Mouse (Mus musculus) midbrain, embryonic 16.5 days (tissue): ENCODE data around the gene Mmp9. TPM values are rescaled to one million over a fixed set of nuclear protein-coding genes. Genes with fewer than 3 reads are reported as not detected.

Source experiments
- ATAC-seq: fragments of 200-750 bp; cut with Nextera tagmentation; 2 replicates; pipeline ENCODE4 v1.8.0; 2017; ENCODE audit warnings: moderate TSS enrichment
- H3K27ac ChIP-seq: fragments of 300-500 bp; sonication (generic); 2 replicates; pipeline ENCODE4 v1.5.1; 2014; ENCODE audit warnings: mild to moderate bottlenecking, low read length, mixed read lengths
- H3K27me3 ChIP-seq: fragments of 300-500 bp; sonication (generic); 2 replicates; pipeline ENCODE4 v1.6.1; 2014; ENCODE audit warnings: low read depth, low read length, mixed read lengths; ENCODE audit not compliant: control insufficient read depth, insufficient read depth
- H3K36me3 ChIP-seq: fragments of 300-500 bp; sonication (generic); 2 replicates; pipeline ENCODE4 v1.6.1; 2014; ENCODE audit warnings: mild to moderate bottlenecking, low read length, moderate library complexity, mixed read lengths; ENCODE audit not compliant: control insufficient read depth, insufficient read depth
- H3K4me1 ChIP-seq: fragments of 300-500 bp; sonication (generic); 2 replicates; pipeline ENCODE4 v1.6.1; 2014; ENCODE audit warnings: mild to moderate bottlenecking, low read length, mixed read lengths; ENCODE audit not compliant: control insufficient read depth, insufficient read depth
- H3K4me2 ChIP-seq: fragments of 300-500 bp; sonication (generic); 2 replicates; pipeline ENCODE4 v1.6.1; 2014; ENCODE audit warnings: mild to moderate bottlenecking, low read length, mixed read lengths
- H3K4me3 ChIP-seq: fragments of 300-500 bp; sonication (generic); 2 replicates; pipeline ENCODE4 v1.5.1; 2014; ENCODE audit warnings: low read depth, mild to moderate bottlenecking, low read length, moderate library complexity, mixed read lengths
- H3K9ac ChIP-seq: fragments of 300-500 bp; sonication (generic); 2 replicates; pipeline ENCODE4 v1.6.1; 2014; ENCODE audit warnings: low read depth, low read length, mixed read lengths
- H3K9me3 ChIP-seq: fragments of 300-500 bp; sonication (generic); replicated peaks from 2 replicates; pipeline ENCODE4 v1.6.1; 2014; ENCODE audit warnings: mild to moderate bottlenecking, low read length, mixed read lengths; ENCODE audit not compliant: control insufficient read depth, poor library complexity, severe bottlenecking
- WGBS: fragments of 180-500 bp; shearing (Covaris S2); extraction: QIAGEN DNeasy Blood & Tissue Kit; methylation state at CpG from one replicate; pipeline ENCODE4 v1.1.7; 2014; 5-methylcytosine and 5-hydroxymethylcytosine counted together
- polyA plus RNA-seq: library from polyadenylated mRNA; unstranded; fragments of >200 nt; fragmentation: Nextera tagmentation; extraction: Ambion mirVana; gene quantifications from 2 replicates; pipeline ENCODE4 v1.2.1, GENCODE M21; 2015

Mmp9 gene
- polyA plus RNA-seq, 1 experiment from 2014 or later: 26.7 TPM

DNA sequence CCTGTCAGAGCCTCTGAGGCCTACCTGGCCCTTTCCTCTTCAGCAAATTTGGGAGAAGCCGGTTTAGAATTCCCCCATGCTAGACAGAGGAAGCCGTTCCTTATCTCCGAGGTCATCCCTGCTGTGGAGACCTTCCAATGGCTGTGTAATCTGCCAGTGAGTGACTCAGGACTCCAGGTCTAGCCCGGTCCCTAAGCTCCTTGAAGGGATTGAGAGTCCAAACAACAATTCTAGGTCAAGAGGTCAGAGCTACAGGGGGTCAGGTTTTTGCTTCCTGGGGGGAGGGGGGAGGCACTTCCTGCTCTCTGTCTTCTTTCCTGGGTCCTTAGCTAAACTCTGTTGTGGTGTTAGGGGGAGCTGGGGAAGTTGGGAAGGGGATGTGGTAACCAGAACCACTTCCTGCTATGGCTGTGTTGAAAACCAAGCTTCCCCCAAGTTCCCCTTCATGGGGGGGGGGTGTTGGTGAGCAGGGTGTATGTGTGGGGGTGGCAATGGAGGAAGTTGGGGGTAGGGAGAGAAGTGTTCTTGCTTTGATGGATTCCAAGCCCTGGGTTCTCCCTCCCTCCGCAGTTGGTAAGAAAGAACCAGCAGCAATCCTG lies 2.2 kb downstream of the Mmp9 start:
- no peak overlapping the region for H3K9ac ChIP-seq
- no peak overlapping the region for H3K4me2 ChIP-seq
- 16% methylated on average over 5 of the region's 5 CpGs for whole genome bisulfite sequencing
- H3K9me3 ChIP-seq: no peaks in the 10 kb centered on the region
- no peak for ATAC-seq
- peaks cover 4% of the 10 kb centered on the region; the same call in 1 of the 2 replicates for H3K27me3 ChIP-seq
- peaks cover 17% of the 10 kb centered on the region for H3K4me1 ChIP-seq
- H3K27ac ChIP-seq: no peak overlapping the region
- no peaks in the 10 kb centered on the region for H3K36me3 ChIP-seq
- H3K4me3 ChIP-seq: no peak overlapping the region

DNA sequence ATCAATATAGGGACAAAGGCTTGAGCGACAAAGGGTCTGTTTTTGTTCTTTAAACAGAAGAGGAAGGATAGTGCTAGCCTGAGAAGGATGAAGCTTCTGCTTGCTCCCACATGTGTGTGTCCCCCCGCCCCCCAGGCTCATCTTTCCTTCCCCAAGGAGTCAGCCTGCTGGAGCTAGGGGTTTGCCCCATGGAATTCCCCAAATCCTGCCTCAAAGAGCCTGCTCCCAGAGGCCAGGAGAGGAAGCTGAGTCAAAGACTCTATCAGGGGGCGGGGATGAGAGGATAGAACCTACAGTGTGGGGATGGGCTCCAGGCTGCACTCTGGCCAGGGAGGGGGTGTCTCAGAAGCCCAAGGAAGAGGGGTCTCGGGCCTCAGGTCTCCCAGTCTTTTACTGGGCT lies 6.9 kb downstream of the Mmp9 start:
- no peaks in the 10 kb centered on the region for H3K36me3 ChIP-seq
- peaks cover 7% of the 10 kb centered on the region for H3K4me1 ChIP-seq
- H3K27ac ChIP-seq: no peak overlapping the region
- H3K4me2 ChIP-seq: no peak overlapping the region
- WGBS: 19% methylated on average over 4 of the region's 4 CpGs
- H3K9me3 ChIP-seq: no peaks in the 10 kb centered on the region
- no peak for ATAC-seq
- H3K4me3 ChIP-seq: no peak overlapping the region
- peaks cover 37% of the 10 kb centered on the region for H3K27me3 ChIP-seq
- 0 out of 2 replicates have a peak overlapping the region, but pooled peaks have one; percentile 13 for H3K9ac ChIP-seq

DNA sequence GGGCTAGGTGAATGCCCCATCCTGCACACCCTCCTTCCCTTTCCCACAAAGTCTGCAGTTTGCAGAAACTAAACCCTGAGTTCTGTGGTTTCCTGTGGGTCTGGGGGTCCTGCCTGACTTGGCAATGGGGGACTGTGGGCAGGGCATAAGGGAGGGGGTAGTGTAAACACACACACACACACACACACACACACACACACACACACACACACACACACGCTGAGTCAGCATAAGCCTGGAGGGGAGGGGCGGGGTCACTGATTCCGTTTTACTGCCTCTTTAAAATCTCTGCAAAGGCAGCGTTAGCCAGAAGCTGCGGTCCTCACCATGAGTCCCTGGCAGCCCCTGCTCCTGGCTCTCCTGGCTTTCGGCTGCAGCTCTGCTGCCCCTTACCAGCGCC lies 7.3 kb downstream of the Mmp9 start:
- ATAC-seq: no peak
- no peak overlapping the region for H3K27ac ChIP-seq
- peaks cover 10% of the 10 kb centered on the region for H3K4me1 ChIP-seq
- 10% methylated on average over 7 of the region's 7 CpGs for WGBS
- no peaks in the 10 kb centered on the region for H3K9me3 ChIP-seq
- no peaks in the 10 kb centered on the region for H3K36me3 ChIP-seq
- peak overlapping the region; percentile 18; the same call in 1 of the 2 replicates for H3K9ac ChIP-seq
- peaks cover 37% of the 10 kb centered on the region for H3K27me3 ChIP-seq
- no peak overlapping the region for H3K4me2 ChIP-seq
- H3K4me3 ChIP-seq: no peak overlapping the region

DNA sequence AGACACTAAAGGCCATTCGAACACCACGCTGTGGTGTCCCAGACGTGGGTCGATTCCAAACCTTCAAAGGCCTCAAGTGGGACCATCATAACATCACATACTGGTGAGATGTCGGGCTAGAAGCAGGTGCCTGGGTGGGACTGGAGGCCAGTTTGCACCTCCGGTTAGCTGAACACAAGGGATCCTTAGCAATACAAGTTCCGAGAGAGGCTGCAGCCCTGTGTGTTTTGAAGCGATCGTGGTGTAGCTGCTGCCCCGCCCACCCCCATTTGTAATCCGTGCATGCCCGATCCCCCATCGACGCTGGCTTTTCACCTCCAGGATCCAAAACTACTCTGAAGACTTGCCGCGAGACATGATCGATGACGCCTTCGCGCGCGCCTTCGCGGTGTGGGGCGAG lies 8.4 kb downstream of the Mmp9 start:
- H3K9ac ChIP-seq: no peak overlapping the region
- H3K27ac ChIP-seq: no peak overlapping the region
- H3K4me2 ChIP-seq: peak overlapping the region; percentile 42
- H3K27me3 ChIP-seq: peaks cover 37% of the 10 kb centered on the region
- no peaks in the 10 kb centered on the region for H3K36me3 ChIP-seq
- no peak for ATAC-seq
- peak overlapping the region; percentile 3; the same call in 1 of the 2 replicates for H3K4me3 ChIP-seq
- no peaks in the 10 kb centered on the region for H3K9me3 ChIP-seq
- peaks cover 15% of the 10 kb centered on the region for H3K4me1 ChIP-seq
- 5% methylated on average over 25 of the region's 25 CpGs for WGBS

DNA sequence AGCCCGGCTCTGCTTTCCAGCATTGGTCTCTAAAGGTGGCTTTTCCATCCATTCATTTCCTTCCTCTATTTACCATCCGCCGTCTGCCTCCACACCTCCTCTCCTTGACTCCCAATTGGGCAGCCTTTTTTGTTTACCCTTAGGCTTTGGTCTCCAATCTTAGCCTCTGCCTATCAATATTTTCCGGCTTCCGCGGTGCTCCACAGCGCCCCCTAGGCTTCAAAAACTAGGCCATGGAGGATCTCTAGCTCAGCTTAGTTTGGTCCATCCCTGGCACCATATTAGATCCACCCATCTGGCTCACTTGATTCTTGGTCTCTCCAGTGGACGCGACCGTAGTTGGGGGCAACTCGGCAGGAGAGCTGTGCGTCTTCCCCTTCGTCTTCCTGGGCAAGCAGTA lies 9.9 kb downstream of the Mmp9 start:
- 24% methylated on average over 13 of the region's 13 CpGs for WGBS
- peaks cover 37% of the 10 kb centered on the region for H3K27me3 ChIP-seq

DNA sequence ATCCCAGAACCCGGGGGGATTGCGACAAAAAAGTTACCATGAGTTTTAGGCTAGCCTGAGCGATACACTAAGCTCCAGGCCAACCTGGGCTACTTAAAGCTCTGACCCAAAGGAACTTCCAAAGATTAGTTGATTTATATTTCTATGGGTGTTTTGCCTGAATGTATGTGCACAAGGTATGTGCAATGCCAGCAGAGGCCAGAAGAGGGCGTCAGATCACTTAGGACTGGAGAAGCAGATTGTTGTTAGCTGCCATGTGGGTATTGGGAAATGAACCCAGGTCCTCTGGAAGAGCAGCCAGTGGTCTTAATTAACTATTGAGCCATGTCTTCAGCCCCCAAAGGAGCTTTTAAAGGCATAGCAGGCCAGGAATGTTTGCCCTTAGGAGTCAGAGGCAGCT lies 11.2 kb downstream of the Mmp9 start:
- H3K27me3 ChIP-seq: peaks cover 36% of the 10 kb centered on the region
- no peak for ATAC-seq

More for the DNA sequence above, 9.9 kb downstream of the Mmp9 start:
- Histone ChIP-seq H3K27ac (no peak overlapping the region), H3K4me1 (peaks cover 15% of the 10 kb centered on the region), H3K36me3 (no peaks in the 10 kb centered on the region), H3K4me3 (no peak overlapping the region), H3K9me3 (no peaks in the 10 kb centered on the region), H3K9ac (no peak overlapping the region), H3K4me2 (no peak overlapping the region)
- ATAC-seq: no peak

DNA sequence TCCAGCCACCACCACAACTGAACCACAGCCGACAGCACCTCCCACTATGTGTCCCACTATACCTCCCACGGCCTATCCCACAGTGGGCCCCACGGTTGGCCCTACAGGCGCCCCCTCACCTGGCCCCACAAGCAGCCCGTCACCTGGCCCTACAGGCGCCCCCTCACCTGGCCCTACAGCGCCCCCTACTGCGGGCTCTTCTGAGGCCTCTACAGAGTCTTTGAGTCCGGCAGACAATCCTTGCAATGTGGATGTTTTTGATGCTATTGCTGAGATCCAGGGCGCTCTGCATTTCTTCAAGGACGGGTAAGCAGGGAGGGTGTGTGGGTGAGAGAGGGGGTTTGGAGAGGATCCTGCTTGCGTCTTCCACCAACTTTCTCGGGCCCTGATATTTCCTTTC lies 11.9 kb downstream of the Mmp9 start:
- Histone ChIP-seq H3K36me3 (no peaks in the 10 kb centered on the region), H3K4me3 (no peak overlapping the region), H3K9ac (no peak overlapping the region), H3K4me1 (peaks cover 15% of the 10 kb centered on the region), H3K9me3 (no peaks in the 10 kb centered on the region; the same call in 1 of the 2 replicates), H3K27ac (no peak overlapping the region), H3K27me3 (peaks cover 33% of the 10 kb centered on the region), H3K4me2 (no peak overlapping the region)
- 41% methylated on average over 13 of the region's 13 CpGs for WGBS
- ATAC-seq: no peak

More for the DNA sequence above, 11.2 kb downstream of the Mmp9 start:
- Histone ChIP-seq H3K9me3 (no peaks in the 10 kb centered on the region; the same call in 1 of the 2 replicates), H3K9ac (no peak overlapping the region), H3K4me3 (no peak overlapping the region), H3K27ac (no peak overlapping the region), H3K4me2 (no peak overlapping the region), H3K4me1 (peaks cover 15% of the 10 kb centered on the region), H3K36me3 (no peaks in the 10 kb centered on the region)
- 81% methylated on average over 4 of the region's 4 CpGs for WGBS

DNA sequence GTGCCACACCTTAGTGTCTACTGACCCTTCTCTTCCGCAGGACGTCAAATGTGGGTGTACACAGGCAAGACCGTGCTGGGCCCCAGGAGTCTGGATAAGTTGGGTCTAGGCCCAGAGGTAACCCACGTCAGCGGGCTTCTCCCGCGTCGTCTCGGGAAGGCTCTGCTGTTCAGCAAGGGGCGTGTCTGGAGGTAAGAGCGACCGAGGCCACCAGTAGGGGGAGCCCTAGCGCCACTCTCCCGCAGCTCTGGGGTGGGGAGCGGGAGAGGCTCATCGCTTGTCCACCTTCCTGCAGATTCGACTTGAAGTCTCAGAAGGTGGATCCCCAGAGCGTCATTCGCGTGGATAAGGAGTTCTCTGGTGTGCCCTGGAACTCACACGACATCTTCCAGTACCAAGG lies 12.6 kb downstream of the Mmp9 start:
- Histone ChIP-seq H3K4me2 (peak overlapping the region; percentile 40), H3K9me3 (no peaks in the 10 kb centered on the region; the same call in 1 of the 2 replicates), H3K27me3 (peaks cover 33% of the 10 kb centered on the region), H3K27ac (no peak overlapping the region), H3K4me1 (peaks cover 13% of the 10 kb centered on the region), H3K9ac (0 out of 2 replicates have a peak overlapping the region, but pooled peaks have one; percentile 4), H3K36me3 (no peaks in the 10 kb centered on the region), H3K4me3 (no peak overlapping the region)
- ATAC-seq: peak; percentile 57
- WGBS: 1% methylated on average over 21 of the region's 21 CpGs

DNA sequence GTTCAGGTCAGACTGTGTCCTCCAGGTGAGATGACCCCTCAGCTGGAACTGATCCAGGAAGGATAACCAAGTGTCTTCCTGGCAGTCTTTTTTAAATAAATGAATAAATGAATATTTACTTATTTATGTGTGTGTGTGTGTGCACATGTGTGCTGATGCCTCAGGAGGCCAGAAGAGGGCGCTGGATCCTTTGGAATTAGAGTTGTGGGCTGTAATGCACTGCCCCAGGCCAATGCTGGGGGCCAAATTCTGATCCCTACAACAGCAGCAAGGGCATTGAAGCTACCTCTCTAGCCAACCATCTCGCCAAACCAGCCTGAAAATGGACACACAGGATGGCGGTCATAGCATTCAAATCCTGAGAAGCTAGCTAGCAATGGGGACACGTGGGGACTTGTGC lies 15.1 kb downstream of the Mmp9 start:
- no peaks in the 10 kb centered on the region for H3K36me3 ChIP-seq
- no peak overlapping the region for H3K9ac ChIP-seq
- no peak for ATAC-seq
- no peak overlapping the region for H3K4me3 ChIP-seq
- H3K27ac ChIP-seq: no peak overlapping the region
- peaks cover 9% of the 10 kb centered on the region for H3K27me3 ChIP-seq
- peaks cover 11% of the 10 kb centered on the region; the same call in 1 of the 2 replicates for H3K4me1 ChIP-seq
- no peaks in the 10 kb centered on the region; the same call in 1 of the 2 replicates for H3K9me3 ChIP-seq
- no peak overlapping the region for H3K4me2 ChIP-seq
- WGBS: 71% methylated on average over 4 of the region's 4 CpGs
